Mouse (Mus musculus) frontal cortex, adult 2 months (tissue): ENCODE measurements around the gene Cntln. TPM values are rescaled to one million over a fixed set of nuclear protein-coding genes. Genes with fewer than 3 reads are reported as not detected.

Source experiments
- DNase-seq, 2 experiments: peaks; one replicate each; pipeline ENCODE4 v3.0.0; 2022; ENCODE audit warnings: low spot score in 1 of 2; ENCODE audit errors: extremely low spot score in 1 of 2
- polyA plus RNA-seq: library from polyadenylated mRNA; depleted of rRNA; stranded (reverse); fragments of >200 nt; gene quantifications from 2 replicates; pipeline ENCODE4 v1.2.3, GENCODE M21; 2012; rRNA removed

Cntln gene
- polyA plus RNA-seq: 10.1 and 11.8 TPM in 2 replicates

GRCm38 (mm10) chr4:84884111-84884538 is at the start of gene Cntln:
Gene Cntln (plus strand): TSS chr4:84884309.
- peak; percentile 76 to 94 for DNase-seq

GRCm38 (mm10) chr4:84836979-84837378 is 47.1 kb upstream of the Cntln start:
- DNase-seq: peak in 1 of 2 experiments; percentile 51

GRCm38 (mm10) chr4:84838545-84838944 is 45.6 kb upstream of the Cntln start:
- no peak for DNase-seq

- DNase-seq: no peak
These were observed 44.6 kb upstream of the Cntln start for GRCm38 (mm10) chr4:84839466-84839865.

GRCm38 (mm10) chr4:84857588-84857987 is 26.5 kb upstream of the Cntln start:
- DNase-seq: no peak

GRCm38 (mm10) chr4:84876347-84876746 is 7.8 kb upstream of the Cntln start:
- DNase-seq: peak in 1 of 2 experiments; percentile 77

- no peak for DNase-seq
These were observed 463 bp upstream of the Cntln start for GRCm38 (mm10) chr4:84883646-84884045.

- DNase-seq: peak in 1 of 2 experiments; percentile 26
These were observed 596 bp downstream of the Cntln start for GRCm38 (mm10) chr4:84884539-84885270.

GRCm38 (mm10) chr4:84885271-84885540 is 1.1 kb downstream of the Cntln start:
- no peak for DNase-seq

GRCm38 (mm10) chr4:84918393-84918792 is 34.3 kb downstream of the Cntln start:
- DNase-seq: no peak

- no peak for DNase-seq
These were observed 50.3 kb downstream of the Cntln start for GRCm38 (mm10) chr4:84934342-84934929.

- DNase-seq: no peak
These were observed 58.0 kb downstream of the Cntln start for GRCm38 (mm10) chr4:84942059-84942458.

- no peak for DNase-seq
These were observed 58.5 kb downstream of the Cntln start for GRCm38 (mm10) chr4:84942651-84943050.

- no peak for DNase-seq
These were observed 60.0 kb downstream of the Cntln start for GRCm38 (mm10) chr4:84944100-84944499.

- no peak for DNase-seq
These were observed 62.3 kb downstream of the Cntln start for GRCm38 (mm10) chr4:84946450-84946849.

- no peak for DNase-seq
These were observed 93.0 kb downstream of the Cntln start for GRCm38 (mm10) chr4:84976875-84977646.

- DNase-seq: peak in 1 of 2 experiments; percentile 59
These were observed 111.6 kb downstream of the Cntln start for GRCm38 (mm10) chr4:84995520-84996348.

- DNase-seq: no peak
These were observed 121.5 kb downstream of the Cntln start for GRCm38 (mm10) chr4:85005581-85005980.

GRCm38 (mm10) chr4:85006789-85007188 is 122.7 kb downstream of the Cntln start:
- no peak for DNase-seq

GRCm38 (mm10) chr4:85010846-85011245 is 126.7 kb downstream of the Cntln start:
- no peak for DNase-seq

GRCm38 (mm10) chr4:85045748-85046147 is 161.6 kb downstream of the Cntln start:
- DNase-seq: no peak
